Mouse (Mus musculus) testis, adult 2 months (tissue): Measurements from ENCODE around the gene Tpst2. TPM values are rescaled to one million over a fixed set of nuclear protein-coding genes. Genes with fewer than 3 reads are reported as not detected.
A peak's percentile ranks its signal among the peaks of the same experiment; 100 is the strongest.

Experiments
- H3K27ac ChIP-seq: fragments of 200-500 bp; 2 replicates; pipeline ENCODE4 v1.5.1; 2012; ENCODE audit warnings: low read depth, low read length; ENCODE audit not compliant: control insufficient read depth, insufficient read depth
- H3K27me3 ChIP-seq: fragments of 200-500 bp; 2 replicates; pipeline ENCODE4 v1.6.1; 2012; ENCODE audit warnings: mild to moderate bottlenecking, low read length, moderate library complexity; ENCODE audit not compliant: control insufficient read depth, insufficient read depth
- H3K36me3 ChIP-seq: fragments of 200-500 bp; 2 replicates; pipeline ENCODE4 v1.6.1; 2012; ENCODE audit warnings: mild to moderate bottlenecking, low read length; ENCODE audit not compliant: control insufficient read depth, insufficient read depth
- H3K4me1 ChIP-seq: fragments of 200-500 bp; 2 replicates; pipeline ENCODE4 v1.6.1; 2012; ENCODE audit warnings: low read length; ENCODE audit not compliant: control insufficient read depth, insufficient read depth
- H3K4me3 ChIP-seq: fragments of 200-500 bp; 2 replicates; pipeline ENCODE4 v1.5.1; 2012; ENCODE audit warnings: low read depth, mild to moderate bottlenecking, low read length, moderate library complexity, mixed read lengths; ENCODE audit not compliant: control insufficient read depth
- CTCF ChIP-seq: fragments of 200-500 bp; IDR thresholded peaks from 2 replicates; pipeline ENCODE4 v1.5.1; 2012; ENCODE audit warnings: low read depth, mild to moderate bottlenecking, inconsistent platforms, low read length, moderate library complexity; ENCODE audit not compliant: control insufficient read depth, insufficient read depth, insufficient replicate concordance
- POLR2A ChIP-seq: fragments of 200-500 bp; IDR thresholded peaks from 2 replicates; pipeline ENCODE4 v1.6.1; 2012; ENCODE audit warnings: low read depth, mild to moderate bottlenecking, inconsistent platforms, low read length, moderate library complexity; ENCODE audit not compliant: control insufficient read depth
- polyA plus RNA-seq: library from polyadenylated mRNA; depleted of rRNA; stranded (reverse); fragments of >200 nt; gene quantifications from 2 replicates; pipeline ENCODE4 v1.2.3, GENCODE M21; 2012

The Tpst2 gene
- polyA plus RNA-seq, 1 experiment: 6.6 TPM

DNA sequence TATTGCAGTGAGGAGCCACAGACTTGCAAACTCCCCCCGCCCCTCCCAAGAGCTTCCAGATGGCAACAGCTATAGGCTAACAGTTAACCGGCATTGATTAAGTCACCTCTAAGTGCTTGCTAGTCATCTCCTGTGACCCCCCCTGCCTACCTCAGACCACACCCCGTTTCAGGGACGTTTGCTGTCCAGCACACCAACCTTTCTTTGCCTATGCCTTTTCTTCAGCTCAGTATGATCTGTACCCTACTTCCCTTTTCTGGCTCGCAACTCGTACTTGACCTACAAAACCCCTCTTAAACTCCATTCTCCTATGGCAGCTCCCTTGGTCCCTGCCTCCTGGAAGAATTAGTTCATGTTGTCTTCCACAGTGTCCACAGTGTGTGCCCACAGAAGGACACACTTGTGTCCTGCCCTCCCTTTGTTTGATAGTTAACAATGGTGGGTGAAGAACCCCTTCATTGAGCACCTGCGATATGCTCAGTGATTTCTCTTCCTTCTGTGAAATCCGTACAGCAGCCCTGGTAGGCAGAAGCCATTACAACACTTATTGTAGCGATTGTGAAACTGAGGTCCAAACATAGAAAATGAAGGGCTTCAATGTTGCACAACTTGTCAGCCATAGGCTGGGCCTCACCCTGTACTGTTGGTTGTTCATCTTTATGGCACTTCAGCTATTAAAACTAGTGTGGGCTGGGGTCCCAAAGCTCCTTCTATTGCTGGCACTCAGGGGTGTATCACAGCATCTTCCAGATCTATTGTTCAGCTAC is 10.3 kb upstream of the Tpst2 start:
- H3K4me1 ChIP-seq: peaks cover 8% of the 10 kb centered on the region; the same call in 1 of the 2 replicates
- no peaks in the 10 kb centered on the region for H3K36me3 ChIP-seq
- no peaks in the 10 kb centered on the region for H3K27me3 ChIP-seq
- no peak for TF ChIP-seq CTCF
- no peak for TF ChIP-seq POLR2A
- H3K27ac ChIP-seq: no peak overlapping the region
- H3K4me3 ChIP-seq: no peak overlapping the region

DNA sequence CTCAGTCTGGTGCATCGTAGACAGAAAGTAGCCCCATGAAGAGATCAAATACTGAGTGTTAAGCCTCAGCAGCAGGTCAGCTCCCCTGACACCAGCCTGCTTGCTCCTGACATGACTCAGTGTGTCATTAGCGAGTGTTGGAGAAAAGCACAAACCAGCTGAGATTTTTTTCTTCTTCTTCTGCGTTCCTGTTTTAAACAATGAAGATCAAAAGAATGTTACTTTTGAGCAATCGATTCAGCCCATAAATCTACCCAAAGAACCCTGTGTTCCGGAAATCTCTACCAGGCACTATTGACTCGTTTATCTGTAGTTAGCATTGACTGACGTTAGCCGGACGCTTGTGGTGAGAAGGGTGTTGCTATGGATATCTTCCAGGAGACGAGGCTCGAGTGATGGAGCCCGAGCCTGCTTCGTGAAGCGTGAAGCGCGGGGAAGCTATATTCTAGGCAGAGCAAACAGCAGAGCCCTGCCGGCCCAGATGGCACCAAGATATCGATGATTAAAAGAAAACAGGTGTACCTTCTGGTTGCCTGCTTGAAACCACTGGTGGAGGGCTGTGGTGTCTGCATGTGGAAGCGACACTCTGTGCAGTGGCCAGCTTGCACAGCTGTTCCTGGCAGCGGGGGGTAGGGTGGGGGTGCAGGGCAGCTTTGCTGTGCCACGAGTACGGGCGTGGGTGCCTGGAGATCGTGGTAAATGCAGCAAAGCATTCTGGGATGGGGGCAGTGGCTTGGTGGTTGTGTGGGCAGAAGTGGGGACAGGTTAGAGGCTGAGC is 5.5 kb upstream of the Tpst2 start:
- H3K27ac ChIP-seq: no peak overlapping the region
- H3K4me3 ChIP-seq: no peak overlapping the region
- no peaks in the 10 kb centered on the region for H3K36me3 ChIP-seq
- peaks cover 4% of the 10 kb centered on the region; the same call in 1 of the 2 replicates for H3K4me1 ChIP-seq
- TF ChIP-seq POLR2A (no peak), CTCF (no peak)
- H3K27me3 ChIP-seq: no peaks in the 10 kb centered on the region

DNA sequence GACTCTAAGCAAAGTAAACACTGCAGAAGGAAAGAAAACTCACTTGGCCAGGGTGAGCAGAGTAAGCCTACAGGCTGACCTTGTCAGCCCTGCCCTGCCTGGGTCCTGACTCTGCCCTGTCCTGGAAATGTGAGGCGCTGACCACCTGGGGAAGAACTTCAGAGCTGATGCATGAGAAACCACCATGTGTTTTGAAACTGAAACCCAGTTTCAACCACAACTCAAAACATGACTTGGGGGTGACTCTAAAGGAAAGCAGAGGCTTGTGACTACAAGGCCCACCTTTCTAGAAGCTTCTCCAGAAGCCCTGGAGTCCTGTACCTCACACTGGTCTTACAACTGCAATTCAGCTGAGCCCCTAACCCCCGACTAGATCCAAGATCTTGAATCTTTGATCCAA is 3.6 kb upstream of the Tpst2 start:
- H3K4me3 ChIP-seq: no peak overlapping the region
- H3K4me1 ChIP-seq: peaks cover 10% of the 10 kb centered on the region
- no peaks in the 10 kb centered on the region for H3K27me3 ChIP-seq
- no peaks in the 10 kb centered on the region for H3K36me3 ChIP-seq
- H3K27ac ChIP-seq: no peak overlapping the region
- no peak for TF ChIP-seq POLR2A
- TF ChIP-seq CTCF: no peak

DNA sequence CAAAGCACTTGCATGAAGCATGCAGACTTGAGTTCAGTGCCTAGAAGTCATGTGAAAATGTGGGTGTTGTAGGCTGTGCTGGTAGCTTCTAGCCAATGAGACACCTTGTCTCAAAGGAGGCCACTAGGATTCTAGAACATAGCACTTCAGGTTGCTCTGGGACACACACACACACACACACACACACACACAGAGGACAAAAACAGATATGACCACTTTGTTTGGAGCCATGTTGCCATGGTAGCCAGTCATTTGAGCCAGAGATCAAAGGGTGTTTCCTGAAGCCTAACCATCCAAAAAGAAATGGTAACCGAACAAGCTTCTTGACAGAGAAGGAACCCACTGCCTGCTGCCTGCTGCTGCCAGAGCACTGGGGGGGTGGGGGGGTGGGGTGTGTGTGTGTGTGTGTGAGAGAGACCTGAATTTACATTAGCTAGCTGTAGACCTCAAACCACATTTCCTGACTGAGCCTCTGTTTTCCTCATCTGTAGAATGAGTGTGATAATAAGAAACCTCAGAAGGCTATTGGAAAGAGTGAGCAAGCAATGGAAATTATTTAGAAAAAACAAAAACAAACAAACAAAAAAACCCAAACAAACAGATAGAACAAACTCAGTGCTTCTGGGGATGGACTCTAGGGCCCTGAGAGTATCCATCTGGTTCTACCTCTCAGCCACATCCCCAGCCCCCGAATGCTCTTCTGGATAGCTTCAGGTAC is 2.6 kb upstream of the Tpst2 start:
- Histone ChIP-seq H3K27me3 (no peaks in the 10 kb centered on the region), H3K4me3 (no peak overlapping the region), H3K27ac (no peak overlapping the region), H3K36me3 (no peaks in the 10 kb centered on the region), H3K4me1 (peaks cover 10% of the 10 kb centered on the region)
- TF ChIP-seq CTCF: no peak
- no peak for TF ChIP-seq POLR2A

DNA sequence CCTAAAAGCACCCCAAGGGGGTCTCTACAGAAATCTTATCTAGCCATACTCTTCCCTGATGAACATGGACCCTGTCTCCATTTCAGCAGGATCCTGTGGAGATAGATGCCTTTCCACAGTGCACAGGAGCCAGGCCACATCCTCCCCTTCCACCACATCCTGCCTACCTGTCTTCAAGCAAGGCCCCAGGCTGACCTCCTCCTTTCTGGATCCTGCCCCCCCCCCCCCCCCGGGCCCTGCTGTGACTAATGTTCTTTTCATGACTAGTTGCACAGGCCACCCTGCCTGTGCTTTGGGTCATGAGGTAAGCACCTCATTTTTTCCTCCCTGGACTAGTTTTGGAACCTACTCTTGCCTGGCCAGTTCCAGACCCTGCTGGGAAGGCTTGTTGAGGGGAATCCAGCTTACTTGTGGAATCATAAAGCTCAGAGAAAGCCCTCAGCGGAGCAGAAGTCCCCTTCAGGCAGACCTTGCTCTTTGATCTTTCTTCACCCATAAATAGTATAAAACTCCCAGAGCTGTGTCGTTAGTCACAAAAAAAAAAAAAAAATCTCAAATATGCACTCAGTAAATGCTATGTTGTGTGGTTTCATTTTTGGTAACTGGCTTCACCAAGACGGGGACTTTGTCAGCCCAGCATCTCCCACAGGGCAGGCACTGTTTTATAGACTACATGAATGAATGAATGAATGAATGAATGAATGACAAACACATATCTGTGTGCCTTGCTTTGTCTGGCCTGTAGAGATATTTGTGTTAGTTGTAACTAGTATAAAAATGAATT is 1.3 kb upstream of the Tpst2 start:
- TF ChIP-seq CTCF (no peak), POLR2A (no peak)
- Histone ChIP-seq H3K36me3 (no peaks in the 10 kb centered on the region), H3K27ac (no peak overlapping the region), H3K4me3 (no peak overlapping the region), H3K4me1 (peaks cover 5% of the 10 kb centered on the region), H3K27me3 (no peaks in the 10 kb centered on the region)

DNA sequence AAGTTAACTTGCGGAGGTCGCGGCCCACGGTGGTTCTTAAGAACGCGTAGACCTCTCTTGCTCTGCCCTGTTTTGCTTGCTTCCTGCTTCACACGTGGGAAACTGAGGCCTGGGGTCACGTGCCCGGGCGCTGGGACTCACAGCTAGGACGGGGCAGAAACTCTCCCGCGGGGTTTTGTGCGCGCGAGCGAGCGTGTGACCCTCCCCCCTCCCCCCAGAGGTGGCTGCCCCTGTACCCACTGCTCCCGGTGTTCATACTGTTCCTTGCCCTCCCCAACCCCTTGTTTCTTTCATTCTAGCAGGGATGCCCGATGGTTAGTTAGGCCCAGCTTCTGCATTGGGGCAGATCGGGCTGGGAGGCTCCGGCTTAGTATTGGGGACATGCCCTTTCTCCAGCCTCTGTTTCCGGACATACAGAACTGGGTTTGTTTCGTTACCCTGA is 437 bp downstream of the Tpst2 start:
- peaks cover 5% of the 10 kb centered on the region for H3K4me1 ChIP-seq

More for the DNA sequence above, 437 bp downstream of the Tpst2 start:
- no peaks in the 10 kb centered on the region for H3K36me3 ChIP-seq
- TF ChIP-seq POLR2A (no peak), CTCF (no peak)
- H3K27me3 ChIP-seq: no peaks in the 10 kb centered on the region
- peak overlapping the region; percentile 89 for H3K27ac ChIP-seq
- peak overlapping the region; percentile 97 for H3K4me3 ChIP-seq
